Mouse (Mus musculus): ENCODE data around the gene Pnpla2. TPM values are rescaled to one million over a fixed set of nuclear protein-coding genes. Genes with fewer than 3 reads are reported as not detected.
A peak's percentile ranks its signal among the peaks of the same experiment; 100 is the strongest.

Gene Pnpla2
- polyA plus RNA-seq, 1 experiment from 2014 or later: 28.3 TPM

- Histone ChIP-seq H3K4me3 (peak overlapping the region; percentile 87), H3K4me1 (peaks cover 71% of the 10 kb centered on the region), H3K27me3 (ENCODE audit: insufficient read depth, poor library complexity, severe bottlenecking) (peaks cover 32% of the 10 kb centered on the region), H3K27ac (peak overlapping the region; percentile 95), H3K9me3 (no peaks in the 10 kb centered on the region), H3K36me3 (peaks cover 37% of the 10 kb centered on the region)
- DNase-seq (ENCODE audit: low spot score): peak; percentile 95
- 6% methylated on average over 8 of the region's 8 CpGs for WGBS
These were observed 13.7 kb downstream of the Pnpla2 start for GRCm38 (mm10) chr7:141468522-141469211.

- Histone ChIP-seq H3K27ac (peak overlapping the region; percentile 95), H3K27me3 (ENCODE audit: insufficient read depth, poor library complexity, severe bottlenecking) (peaks cover 25% of the 10 kb centered on the region), H3K4me3 (peak overlapping the region; percentile 87), H3K4me1 (peaks cover 71% of the 10 kb centered on the region), H3K9me3 (no peaks in the 10 kb centered on the region), H3K36me3 (peaks cover 37% of the 10 kb centered on the region)
- no peak for DNase-seq (ENCODE audit: low spot score)
- WGBS: 85% methylated on average over 6 of the region's 6 CpGs
These were observed 14.4 kb downstream of the Pnpla2 start for GRCm38 (mm10) chr7:141469352-141469751.

DNA sequence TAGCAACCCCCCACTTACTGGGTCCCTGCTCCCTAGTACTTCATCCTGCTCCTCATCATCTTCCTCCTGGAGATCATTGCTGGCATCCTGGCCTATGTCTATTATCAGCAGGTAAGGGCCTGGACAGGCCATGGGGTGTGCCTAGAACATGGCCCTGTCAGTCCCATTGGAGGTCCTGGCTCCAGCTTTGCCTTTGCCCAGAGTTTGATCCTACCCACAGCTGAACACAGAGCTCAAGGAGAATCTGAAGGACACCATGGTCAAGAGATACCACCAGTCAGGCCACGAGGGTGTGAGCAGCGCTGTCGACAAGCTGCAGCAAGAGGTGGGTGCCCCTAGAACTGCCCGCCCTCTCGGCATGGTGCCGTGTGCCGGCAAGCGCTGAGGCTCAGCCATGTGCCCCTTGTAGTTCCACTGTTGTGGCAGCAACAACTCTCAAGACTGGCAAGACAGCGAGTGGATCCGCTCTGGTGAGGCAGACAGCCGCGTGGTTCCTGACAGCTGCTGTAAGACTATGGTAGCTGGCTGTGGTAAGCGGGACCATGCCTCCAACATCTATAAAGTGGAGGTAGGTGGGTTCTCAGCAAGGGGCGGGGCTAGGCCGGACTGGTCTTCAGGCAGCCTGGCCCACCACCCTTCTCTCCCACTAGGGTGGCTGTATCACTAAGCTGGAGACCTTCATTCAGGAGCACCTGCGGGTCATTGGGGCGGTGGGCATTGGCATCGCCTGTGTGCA, 15.1 kb downstream of the Pnpla2 start:
- no peak for DNase-seq (ENCODE audit: low spot score)
- WGBS: 88% methylated on average over 18 of the region's 18 CpGs
- Histone ChIP-seq H3K4me1 (peaks cover 64% of the 10 kb centered on the region), H3K27me3 (ENCODE audit: insufficient read depth, poor library complexity, severe bottlenecking) (peaks cover 18% of the 10 kb centered on the region), H3K27ac (peak overlapping the region; percentile 95), H3K36me3 (peaks cover 37% of the 10 kb centered on the region), H3K9me3 (no peaks in the 10 kb centered on the region), H3K4me3 (no peak overlapping the region)

GRCm38 (mm10) chr7:141470637-141470944, 15.6 kb downstream of the Pnpla2 start:
- WGBS: 88% methylated on average over 10 of the region's 10 CpGs
- Histone ChIP-seq H3K4me3 (no peak overlapping the region), H3K9me3 (no peaks in the 10 kb centered on the region), H3K27me3 (ENCODE audit: insufficient read depth, poor library complexity, severe bottlenecking) (peaks cover 13% of the 10 kb centered on the region), H3K36me3 (peaks cover 37% of the 10 kb centered on the region), H3K27ac (no peak overlapping the region), H3K4me1 (peaks cover 64% of the 10 kb centered on the region)
- DNase-seq (ENCODE audit: low spot score): no peak

DNA sequence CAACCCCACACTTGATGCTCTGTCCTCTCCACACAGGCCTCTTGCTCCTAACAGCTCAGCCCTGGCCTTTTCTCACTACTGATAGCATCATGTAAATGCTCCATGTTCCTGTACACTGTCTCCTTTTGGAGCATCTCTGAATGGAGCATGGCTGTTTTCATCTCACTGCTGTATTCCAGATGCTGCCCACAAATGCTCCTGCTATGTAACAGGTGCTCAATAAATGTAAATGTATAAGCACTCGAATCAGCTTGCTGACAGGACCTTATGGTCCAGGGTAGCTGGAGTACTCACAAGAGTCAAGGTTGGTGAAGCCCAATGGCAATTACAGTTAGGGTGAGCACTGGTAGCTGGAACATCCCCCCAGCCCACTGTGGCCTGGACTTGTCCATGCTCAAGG, 16.2 kb downstream of the Pnpla2 start:
- Histone ChIP-seq H3K27me3 (ENCODE audit: insufficient read depth, poor library complexity, severe bottlenecking) (peaks cover 6% of the 10 kb centered on the region; the same call in 1 of the 2 replicates), H3K9me3 (no peaks in the 10 kb centered on the region), H3K4me1 (peaks cover 65% of the 10 kb centered on the region), H3K27ac (no peak overlapping the region), H3K4me3 (no peak overlapping the region), H3K36me3 (peaks cover 37% of the 10 kb centered on the region)
- no peak for DNase-seq (ENCODE audit: low spot score)
- WGBS: 91% methylated on average over 1 of the region's 1 CpGs

GRCm38 (mm10) chr7:141472226-141472625, 17.2 kb downstream of the Pnpla2 start:
- no peak overlapping the region for H3K4me3 ChIP-seq
- peaks cover 66% of the 10 kb centered on the region for H3K4me1 ChIP-seq
- no peak overlapping the region for H3K27ac ChIP-seq
- WGBS: 87% methylated on average over 6 of the region's 6 CpGs
- H3K9me3 ChIP-seq: no peaks in the 10 kb centered on the region
- H3K36me3 ChIP-seq: peaks cover 37% of the 10 kb centered on the region
- H3K27me3 ChIP-seq (ENCODE audit: insufficient read depth, poor library complexity, severe bottlenecking): no peaks in the 10 kb centered on the region
- no peak for DNase-seq (ENCODE audit: low spot score)

DNA sequence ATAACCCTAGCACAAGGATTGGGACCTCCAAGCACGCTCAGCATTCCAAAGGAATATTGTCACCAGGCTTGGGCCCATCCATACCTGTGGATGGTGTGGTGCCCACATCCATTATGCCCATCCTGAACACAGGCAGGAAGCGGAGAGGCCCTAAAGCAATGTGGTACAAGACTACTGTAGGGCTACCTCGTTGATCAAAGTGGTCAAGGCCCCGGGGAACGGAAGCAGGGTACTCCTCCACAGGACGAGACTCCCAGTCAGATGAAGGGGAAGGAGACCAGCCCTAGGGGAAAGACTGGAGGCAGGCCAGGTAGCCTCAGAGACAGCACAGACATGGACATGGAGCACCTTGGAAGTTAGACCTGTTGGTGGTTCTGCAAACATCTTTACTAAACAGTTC, 17.8 kb downstream of the Pnpla2 start:
- DNase-seq (ENCODE audit: low spot score): no peak
- Histone ChIP-seq H3K36me3 (peaks cover 37% of the 10 kb centered on the region), H3K27me3 (ENCODE audit: insufficient read depth, poor library complexity, severe bottlenecking) (no peaks in the 10 kb centered on the region), H3K27ac (no peak overlapping the region), H3K9me3 (no peaks in the 10 kb centered on the region), H3K4me1 (peaks cover 67% of the 10 kb centered on the region), H3K4me3 (no peak overlapping the region)
- 86% methylated on average over 6 of the region's 6 CpGs for WGBS

DNA sequence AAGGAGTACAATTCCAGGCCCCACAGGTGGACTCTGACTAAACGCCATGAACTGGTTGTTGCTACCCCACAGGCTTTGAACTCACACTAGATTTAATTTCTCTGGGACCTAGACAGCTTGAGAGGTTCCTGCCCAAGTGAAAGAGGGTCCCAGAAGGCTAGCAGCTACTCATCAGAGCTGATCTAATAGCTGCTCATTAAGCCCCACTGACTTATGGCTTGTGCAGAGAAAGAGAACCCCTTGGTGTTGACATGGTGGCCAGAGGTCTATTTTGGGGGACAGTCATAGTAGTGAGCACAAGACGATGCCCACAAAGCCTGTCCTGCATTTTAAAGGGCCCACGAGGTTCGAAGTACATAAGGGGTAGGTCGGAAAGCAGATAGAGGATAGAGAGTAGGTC, 19.2 kb downstream of the Pnpla2 start:
- Histone ChIP-seq H3K4me1 (peaks cover 60% of the 10 kb centered on the region), H3K9me3 (no peaks in the 10 kb centered on the region), H3K36me3 (peaks cover 36% of the 10 kb centered on the region), H3K27ac (peak overlapping the region; percentile 99; the same call in 1 of the 2 replicates), H3K4me3 (peak overlapping the region; percentile 92), H3K27me3 (ENCODE audit: insufficient read depth, poor library complexity, severe bottlenecking) (no peaks in the 10 kb centered on the region)
- 10% methylated on average over 5 of the region's 5 CpGs for WGBS
- no peak for DNase-seq (ENCODE audit: low spot score)

GRCm38 (mm10) chr7:141475011-141475804, 20.2 kb downstream of the Pnpla2 start, which contains the start of the genes Polr2l and Tspan4:
Gene Polr2l, minus strand, starts transcription at chr7:141475132.
Gene Tspan4, plus strand, starts transcription at chr7:141475240.
- WGBS: under 1% methylated on average over 87 of the region's 87 CpGs
- Histone ChIP-seq H3K4me1 (peaks cover 50% of the 10 kb centered on the region), H3K36me3 (peaks cover 25% of the 10 kb centered on the region), H3K4me3 (peak within 1 kb of the TSS; percentile 92), H3K27me3 (ENCODE audit: insufficient read depth, poor library complexity, severe bottlenecking) (no peaks in the 10 kb centered on the region), H3K9me3 (no peaks in the 10 kb centered on the region), H3K27ac (peak within 1 kb of the TSS; percentile 99)
- DNase-seq (ENCODE audit: low spot score): peak; percentile 94

DNA sequence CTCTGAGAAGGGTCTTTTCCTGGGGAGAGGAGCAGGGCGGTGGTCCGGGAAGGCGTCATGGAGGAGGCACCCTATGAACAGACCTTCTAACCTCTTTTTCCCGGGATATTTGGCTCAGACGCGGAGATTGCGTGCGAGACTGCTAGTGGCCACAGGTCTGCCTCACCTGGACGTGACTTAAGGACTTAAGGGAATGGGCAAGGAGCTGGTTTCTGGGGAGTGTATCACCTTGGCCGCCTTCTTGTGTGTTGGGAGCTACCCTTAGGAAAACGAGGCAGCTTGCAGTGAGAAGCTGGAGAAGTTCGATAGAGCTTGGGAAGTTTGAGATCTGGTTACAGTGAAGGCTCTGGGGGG, 20.8 kb downstream of the Pnpla2 start:
- DNase-seq (ENCODE audit: low spot score): no peak
- Histone ChIP-seq H3K27ac (peak overlapping the region; percentile 99), H3K9me3 (no peaks in the 10 kb centered on the region), H3K27me3 (ENCODE audit: insufficient read depth, poor library complexity, severe bottlenecking) (no peaks in the 10 kb centered on the region), H3K36me3 (peaks cover 20% of the 10 kb centered on the region), H3K4me1 (peaks cover 52% of the 10 kb centered on the region), H3K4me3 (peak overlapping the region; percentile 92)
- under 1% methylated on average over 12 of the region's 12 CpGs for WGBS

DNA sequence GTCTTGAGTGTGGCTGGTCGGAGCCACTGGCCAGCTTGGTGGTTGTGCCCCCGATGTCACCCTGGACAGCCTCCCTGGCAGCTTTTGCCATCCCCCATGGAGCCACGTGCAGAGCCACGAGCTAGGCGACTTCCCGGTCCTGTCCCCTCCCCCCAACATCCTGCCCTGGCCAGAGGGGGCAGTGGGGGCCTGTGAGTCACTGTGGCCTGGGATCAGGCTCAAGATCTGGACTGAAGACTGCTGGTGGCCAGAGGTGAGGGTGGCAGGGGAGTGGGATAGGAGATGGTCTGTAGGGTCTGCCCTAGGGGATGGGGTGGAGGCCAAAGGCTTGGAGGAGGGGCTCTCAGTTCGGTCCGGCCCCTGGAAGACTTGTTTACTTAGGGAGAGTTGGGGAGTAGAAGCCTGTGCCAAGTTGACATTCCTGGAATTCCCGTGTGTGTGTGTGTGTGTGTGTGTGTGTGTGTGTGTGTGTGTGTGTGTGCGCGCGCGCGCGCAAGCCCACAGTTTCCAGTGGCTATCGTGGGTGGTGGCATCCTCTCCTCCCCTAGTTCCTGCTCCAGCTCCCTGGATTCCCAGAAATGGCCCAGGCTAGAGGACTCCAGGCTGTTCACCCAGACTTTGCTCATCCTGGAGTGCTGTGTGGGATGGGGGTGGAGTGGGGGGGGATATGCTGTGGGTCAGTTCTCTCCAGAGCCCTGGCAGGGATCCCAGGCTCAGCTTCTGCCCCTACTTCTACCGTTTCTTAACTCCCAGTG, 21.4 kb downstream of the Pnpla2 start:
- Histone ChIP-seq H3K36me3 (peaks cover 13% of the 10 kb centered on the region), H3K27ac (peak overlapping the region; percentile 99), H3K4me1 (peaks cover 58% of the 10 kb centered on the region), H3K9me3 (no peaks in the 10 kb centered on the region), H3K4me3 (peak overlapping the region; percentile 92), H3K27me3 (ENCODE audit: insufficient read depth, poor library complexity, severe bottlenecking) (no peaks in the 10 kb centered on the region)
- WGBS: under 1% methylated on average over 17 of the region's 17 CpGs
- peak; percentile 92 for DNase-seq (ENCODE audit: low spot score)

- DNase-seq (ENCODE audit: low spot score): no peak
- no peaks in the 10 kb centered on the region for H3K27me3 ChIP-seq (ENCODE audit: insufficient read depth, poor library complexity, severe bottlenecking)
- H3K4me1 ChIP-seq: peaks cover 64% of the 10 kb centered on the region
- H3K27ac ChIP-seq: peak overlapping the region; percentile 99
- peaks cover 10% of the 10 kb centered on the region for H3K36me3 ChIP-seq
- peak overlapping the region; percentile 92 for H3K4me3 ChIP-seq
- WGBS: 19% methylated on average over 7 of the region's 7 CpGs
- H3K9me3 ChIP-seq: no peaks in the 10 kb centered on the region
These were observed 22.0 kb downstream of the Pnpla2 start for GRCm38 (mm10) chr7:141476981-141477370.

Data from heart, embryonic 10.5 days (tissue).